Mouse (Mus musculus): Measurements from ENCODE around the gene Rap1gds1.

The Rap1gds1 gene

DNA sequence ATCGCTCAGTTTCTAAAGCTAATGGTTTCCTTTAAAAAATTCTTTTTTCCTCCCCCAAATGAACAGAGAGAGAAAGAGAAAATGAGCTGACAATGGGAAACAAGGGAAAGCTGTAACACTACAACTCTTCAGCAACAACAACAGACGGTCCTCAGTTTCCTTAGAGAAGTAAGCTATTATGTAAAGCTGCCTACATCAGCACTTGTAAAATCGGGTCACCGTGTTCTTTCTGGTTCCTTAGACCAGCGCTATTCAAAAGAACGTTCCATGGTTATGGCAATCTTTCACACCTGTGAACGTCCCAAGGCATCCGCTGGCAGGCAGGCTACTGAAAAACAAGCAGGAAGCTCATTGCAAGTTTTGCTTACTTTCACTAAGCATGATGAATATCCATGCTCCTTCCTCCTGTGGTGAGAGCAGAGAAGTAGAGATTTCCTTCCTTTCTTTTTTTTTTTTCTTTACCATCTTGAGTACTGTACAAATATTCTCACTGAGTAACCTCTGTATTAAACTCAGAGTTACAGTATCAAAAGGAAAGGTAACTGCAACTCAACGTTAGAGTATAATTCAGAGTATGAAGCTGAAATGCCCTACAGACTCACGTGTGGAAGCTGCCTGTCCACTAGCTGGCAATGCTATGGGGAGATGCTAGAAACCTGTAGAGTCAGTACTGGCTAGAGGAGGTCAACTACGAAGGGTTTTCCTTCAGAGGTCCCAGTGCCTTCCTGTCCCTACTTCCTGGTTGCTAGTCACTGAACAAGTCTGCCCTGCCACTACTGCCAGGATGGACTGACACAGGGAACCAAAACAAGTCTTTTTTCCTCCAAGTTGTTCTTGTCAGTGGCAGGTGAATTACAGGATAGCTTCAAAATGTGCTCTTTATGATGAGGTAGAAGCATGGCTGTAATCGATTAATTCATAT is 26.0 kb downstream of the Rap1gds1 start:
- DNase-seq, result no peak

DNA sequence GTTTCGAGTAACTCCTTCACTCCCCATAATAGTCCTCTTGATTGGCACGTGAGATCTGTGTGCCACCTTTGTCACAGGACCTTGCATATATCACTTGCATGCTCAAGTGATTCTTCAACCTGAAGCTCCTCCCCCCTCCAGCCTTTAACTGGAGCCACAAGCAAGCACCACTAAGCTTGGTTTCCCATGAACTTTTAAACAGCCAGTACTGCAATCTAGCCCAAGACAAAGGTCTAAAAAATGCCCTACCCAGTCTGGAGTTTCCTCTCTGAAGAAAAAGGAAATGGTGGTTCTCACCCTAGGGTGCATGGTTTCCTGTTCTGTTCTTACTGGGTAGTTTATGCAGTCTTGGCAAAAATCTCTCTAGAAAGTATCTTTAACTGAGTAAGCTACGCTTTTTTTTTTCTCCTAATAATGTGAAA is 32.6 kb downstream of the Rap1gds1 start:
- DNase-seq, result no peak

GRCm38 (mm10) chr3:139041921-139042320 is 33.1 kb downstream of the Rap1gds1 start:
- no peak for DNase-seq

DNA sequence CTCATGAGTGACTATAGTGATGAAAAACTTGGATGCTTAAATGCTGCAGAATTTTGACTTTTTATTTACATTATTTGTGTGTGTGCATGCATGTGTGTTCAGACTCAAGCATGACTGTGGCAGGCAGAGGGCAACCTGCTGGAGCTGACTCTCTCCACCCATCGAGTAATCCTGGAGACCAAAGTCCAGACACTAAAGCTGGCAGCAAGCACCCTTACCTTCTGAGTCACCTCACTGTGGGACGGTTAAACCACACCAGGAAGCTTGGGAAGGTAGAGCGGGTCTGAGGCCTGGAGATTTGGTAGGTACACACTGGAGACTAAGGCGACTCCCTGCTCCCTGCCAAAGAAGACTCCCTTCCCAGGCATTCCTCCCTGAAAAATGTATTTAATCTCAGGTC is 38.0 kb downstream of the Rap1gds1 start:
- DNase-seq, result no peak

DNA sequence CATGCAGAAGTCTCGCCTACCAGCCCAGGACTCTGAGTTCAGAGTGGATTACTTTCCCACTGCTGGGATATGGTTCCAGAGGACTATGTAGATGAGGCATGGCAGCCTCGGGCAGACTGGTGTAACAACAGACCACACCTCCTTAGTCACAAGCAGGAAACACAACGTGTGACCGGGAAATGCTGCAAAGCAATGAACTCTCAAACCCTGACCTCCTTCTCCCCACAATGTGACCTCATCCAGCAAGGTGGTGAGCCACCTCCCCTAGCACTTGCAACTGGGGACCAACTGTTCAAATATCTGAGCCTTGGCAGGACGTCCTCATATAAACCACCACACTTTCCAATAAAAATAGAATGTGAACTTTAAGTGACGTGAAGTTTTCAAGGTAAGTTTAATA is 41.8 kb downstream of the Rap1gds1 start:
- no peak for DNase-seq

GRCm38 (mm10) chr3:139030644-139031227 is 44.3 kb downstream of the Rap1gds1 start:
- no peak for DNase-seq

DNA sequence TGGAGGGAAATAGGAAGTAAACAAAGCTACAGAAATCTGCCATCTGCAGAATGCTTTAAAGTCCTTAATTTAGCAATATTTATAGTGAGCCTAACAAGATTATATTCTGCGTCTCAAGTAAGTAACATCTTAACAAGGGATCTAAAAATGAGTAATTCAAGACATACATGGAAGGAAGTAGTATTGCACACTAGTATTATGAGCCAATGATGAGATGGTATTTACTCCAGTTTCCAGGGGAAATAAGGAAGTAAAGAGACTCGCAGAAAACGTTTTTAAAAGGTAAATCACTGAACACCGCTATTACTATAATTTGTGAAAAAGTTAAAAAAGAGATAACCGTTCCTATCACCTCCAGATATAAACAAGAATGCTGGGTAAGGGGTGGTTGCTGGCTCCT is 49.9 kb downstream of the Rap1gds1 start:
- no peak for DNase-seq

DNA sequence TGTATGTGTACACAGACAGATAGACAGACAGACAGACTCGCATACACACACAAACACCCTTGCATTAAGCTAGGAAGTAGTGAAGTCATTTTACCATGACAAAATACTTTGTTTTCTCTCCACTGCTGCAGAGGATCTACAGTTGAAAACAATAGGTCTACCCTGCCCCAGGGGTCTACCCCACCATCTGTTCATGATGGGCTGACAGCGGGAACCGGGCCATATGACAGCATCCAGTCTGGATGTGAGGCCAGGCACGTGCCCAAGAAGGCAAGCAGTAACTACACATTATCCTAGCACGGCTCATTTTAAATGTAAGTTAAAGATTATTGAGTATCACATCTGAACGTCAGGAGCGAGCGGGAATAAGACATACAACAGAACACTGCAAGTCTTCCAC is 51.4 kb downstream of the Rap1gds1 start:
- no peak for DNase-seq

DNA sequence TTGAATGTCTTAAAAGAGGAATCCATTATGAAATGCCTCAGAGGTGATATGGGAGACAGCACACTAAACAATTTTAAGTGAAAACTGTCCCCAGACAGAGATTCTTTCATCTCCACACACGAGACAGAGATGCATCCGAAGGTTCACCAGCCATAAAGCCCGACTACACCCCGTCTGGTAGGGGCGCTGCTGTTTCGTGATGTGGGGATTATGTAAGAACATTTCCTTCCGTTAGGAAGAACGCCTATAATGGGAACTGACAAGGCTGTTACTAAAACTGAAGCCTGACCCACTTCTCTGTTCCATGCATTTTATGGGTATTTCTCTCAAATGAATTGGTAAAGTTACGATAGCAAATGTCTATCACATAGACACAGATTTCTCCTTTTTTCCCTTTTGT is 62.6 kb downstream of the Rap1gds1 start:
- peak; percentile 71 for DNase-seq

DNA sequence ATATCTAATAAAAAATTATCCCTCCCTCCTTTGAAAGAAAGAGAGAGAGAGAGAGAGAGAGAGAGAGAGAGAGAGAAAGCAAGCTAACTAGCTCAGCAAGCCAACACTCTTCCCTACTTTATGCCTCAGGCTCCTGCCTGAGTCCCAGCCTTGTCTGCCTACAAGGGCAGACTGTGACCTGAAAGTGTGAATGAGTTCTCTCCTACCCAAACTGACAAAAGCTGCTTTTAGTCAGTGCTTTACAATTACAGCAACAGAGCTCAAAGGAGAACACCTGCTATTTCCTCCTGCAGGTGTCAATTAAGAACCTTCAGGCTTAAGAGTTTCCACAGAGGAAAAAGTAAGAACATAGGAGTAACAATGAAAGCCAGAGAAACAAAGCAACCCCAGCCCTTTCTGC is 69.3 kb downstream of the Rap1gds1 start:
- no peak for DNase-seq

GRCm38 (mm10) chr3:139002774-139003173 is 72.2 kb downstream of the Rap1gds1 start:
- DNase-seq, result no peak

DNA sequence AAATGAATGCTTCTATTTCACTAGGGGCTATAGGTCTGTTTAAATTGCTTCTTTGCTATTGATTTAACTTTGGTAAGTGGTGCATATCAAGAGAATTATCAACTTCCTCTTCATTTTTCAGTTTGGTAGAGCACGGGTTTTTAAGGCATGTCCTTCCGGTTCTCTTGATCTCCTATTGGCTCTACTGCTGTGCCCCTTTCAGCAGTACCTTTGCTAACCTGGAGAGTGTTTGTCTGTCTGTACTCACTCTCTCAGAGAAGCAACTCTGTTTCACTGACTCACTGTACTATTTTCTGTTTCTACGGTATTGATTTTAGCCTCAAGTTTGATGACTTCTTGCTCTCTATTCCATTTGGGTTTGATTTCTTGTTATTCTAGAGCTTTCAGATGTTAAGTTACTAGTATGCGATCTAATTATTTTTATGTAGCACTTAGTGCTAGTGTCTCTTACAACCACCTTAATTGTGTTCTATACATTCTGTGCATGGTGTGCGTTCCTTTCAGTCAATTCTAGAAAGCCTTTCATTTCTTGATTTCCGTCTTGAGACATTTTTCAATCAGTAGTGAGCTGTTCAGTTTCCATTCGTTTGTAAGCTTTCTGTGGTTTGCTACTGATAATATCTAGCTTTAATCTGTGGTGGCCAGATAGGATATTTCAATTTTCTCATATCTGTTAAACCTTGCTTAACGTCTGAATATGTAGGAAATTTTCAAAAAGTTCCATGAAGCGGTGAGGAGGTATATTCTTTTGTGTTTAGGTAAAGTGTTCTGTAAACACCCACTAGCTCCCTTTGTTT is 74.7 kb downstream of the Rap1gds1 start:
- DNase-seq, result no peak

- DNase-seq, result no peak
Measured at GRCm38 (mm10) chr3:138993473-138993872, 81.5 kb downstream of the Rap1gds1 start.

- no peak for DNase-seq
Measured at GRCm38 (mm10) chr3:138991367-138991766, 83.6 kb downstream of the Rap1gds1 start.

DNA sequence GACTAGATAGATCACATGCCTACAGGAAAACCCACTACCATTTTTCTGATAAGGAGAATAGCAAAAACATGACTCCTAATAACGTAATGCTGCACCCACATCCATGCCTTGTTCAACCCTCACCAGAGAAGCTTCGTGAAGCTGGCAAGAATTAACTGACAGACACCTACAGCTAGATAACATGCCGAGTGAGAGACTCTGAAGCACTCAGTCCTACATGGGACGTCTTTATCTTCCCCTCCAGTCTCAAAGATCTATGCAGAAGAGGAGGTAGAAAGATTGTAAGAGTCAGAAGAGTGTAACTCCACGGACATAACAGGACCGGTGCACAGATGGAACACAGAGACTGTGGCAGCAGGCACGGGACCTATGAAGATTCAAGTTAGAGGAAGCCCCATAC is 85.9 kb downstream of the Rap1gds1 start:
- no peak for DNase-seq

- DNase-seq, result peak; percentile 19
Measured at GRCm38 (mm10) chr3:138988004-138988403, 87.0 kb downstream of the Rap1gds1 start.

- DNase-seq, result no peak
Measured at GRCm38 (mm10) chr3:138982249-138982648, 92.8 kb downstream of the Rap1gds1 start.

DNA sequence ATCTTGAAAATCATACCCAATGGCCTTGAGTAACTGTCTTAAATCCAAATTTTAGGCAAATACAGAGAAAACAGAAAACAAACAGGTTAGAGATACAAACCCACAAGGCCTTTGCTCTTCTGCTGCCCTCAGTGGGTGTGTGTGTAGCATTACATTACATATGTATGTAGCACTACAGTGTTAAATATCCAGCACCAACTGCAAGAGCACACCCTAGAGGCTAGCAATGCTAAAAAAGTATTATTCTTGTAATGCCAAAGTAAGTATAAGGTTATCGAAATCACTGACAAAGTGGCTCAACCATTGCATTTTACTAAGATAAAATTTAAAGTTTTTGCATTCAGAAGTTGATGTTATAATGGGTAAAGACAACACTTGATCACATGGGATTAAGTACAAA is 97.6 kb downstream of the Rap1gds1 start:
- no peak for DNase-seq

- peak; percentile 45 for DNase-seq
Measured at GRCm38 (mm10) chr3:138967627-138968026, 107.4 kb downstream of the Rap1gds1 start.

DNA sequence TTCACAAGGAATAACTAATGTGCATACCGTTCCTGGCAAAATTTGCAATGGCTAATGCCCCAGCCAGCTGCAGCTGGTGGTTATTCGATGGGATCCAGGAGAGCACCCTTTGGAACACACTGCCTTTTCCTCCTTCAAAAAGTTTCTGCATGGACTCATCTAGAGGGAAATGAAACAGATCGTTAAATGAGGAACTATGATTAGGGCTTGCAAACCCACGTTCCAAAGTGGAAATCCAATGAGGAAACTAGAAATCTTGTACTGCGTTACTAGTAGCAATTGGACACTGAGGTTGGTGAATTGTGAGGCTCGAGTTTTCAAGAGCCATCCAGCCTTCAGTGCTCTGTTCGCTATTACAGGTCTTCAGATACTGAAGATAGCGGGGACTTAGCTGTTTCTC is 116.5 kb downstream of the Rap1gds1 start:
- no peak for DNase-seq

GRCm38 (mm10) chr3:138955220-138955619 is 119.8 kb downstream of the Rap1gds1 start:
- no peak for DNase-seq

DNA sequence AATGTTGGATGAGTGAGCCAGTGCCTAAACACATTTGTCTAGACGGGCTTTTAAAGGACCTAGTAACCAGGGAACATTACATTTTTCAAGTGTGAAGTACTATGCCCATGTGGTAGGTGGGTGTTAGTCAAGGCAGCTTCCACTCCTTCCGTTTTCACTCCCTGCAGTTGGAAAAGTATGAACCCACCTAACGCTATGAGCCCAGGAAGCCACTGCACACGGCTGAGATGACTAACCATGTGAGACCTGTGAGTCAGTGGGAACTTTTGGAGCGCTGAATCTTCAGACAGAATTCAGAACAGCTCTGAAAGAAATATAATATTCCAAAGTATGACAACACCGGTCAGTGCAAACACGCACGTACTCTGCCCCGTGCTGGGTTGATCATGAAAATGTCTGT is 125.9 kb downstream of the Rap1gds1 start:
- DNase-seq, result peak; percentile 85

GRCm38 (mm10) chr3:138945516-138945915 is 129.5 kb downstream of the Rap1gds1 start:
- DNase-seq, result no peak

DNA sequence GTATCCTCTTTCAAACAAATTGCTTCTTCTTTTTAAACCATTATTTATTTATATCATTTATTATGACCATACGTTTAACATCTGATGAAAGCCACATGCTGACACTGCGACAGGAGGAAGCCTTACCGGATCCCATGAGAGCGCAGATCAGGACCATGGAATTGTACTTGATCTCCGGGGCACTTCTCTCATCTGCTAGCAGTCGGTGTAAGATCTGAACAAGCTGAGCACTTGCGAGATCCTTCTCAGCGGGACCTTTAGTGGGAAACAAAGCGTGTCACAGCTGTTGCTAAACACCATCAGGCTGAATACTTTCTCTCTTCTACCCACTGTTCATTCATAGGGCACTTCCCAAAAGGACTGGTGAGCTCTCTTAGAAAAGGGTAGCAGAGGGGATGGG is 133.4 kb downstream of the Rap1gds1 start:
- no peak for DNase-seq
